Mouse (Mus musculus) myocyte (in vitro differentiated cells): ENCODE measurements around the gene Papss2.

Experiments
- CEBPB ChIP-seq: IDR thresholded peaks from 2 replicates; pipeline ENCODE4 v1.6.1; 2011; ENCODE audit warnings: mild to moderate bottlenecking, moderate library complexity; ENCODE audit not compliant: poor library complexity, insufficient read depth, severe bottlenecking
- E2F4 ChIP-seq: IDR thresholded peaks from one replicate; pipeline ENCODE4 v1.6.1; 2011; ENCODE audit warnings: mild to moderate bottlenecking, control low read depth, moderate library complexity; ENCODE audit not compliant: insufficient read depth
- MAX ChIP-seq: IDR thresholded peaks from one replicate; pipeline ENCODE4 v1.6.1; 2011; ENCODE audit warnings: low read depth, mild to moderate bottlenecking, control low read depth
- MYOD1 ChIP-seq, 3 experiments: IDR thresholded peaks; one replicate each; pipeline ENCODE4 v1.6.1; 2011; ENCODE audit warnings: control low read depth in 2 of 3, low read depth in 2 of 3, mild to moderate bottlenecking in 2 of 3, moderate library complexity in 1 of 3; ENCODE audit not compliant: insufficient read length in 2 of 3, control insufficient read depth in 1 of 3
- MYOG ChIP-seq, 3 experiments: IDR thresholded peaks; one replicate each; pipeline ENCODE4 v1.6.1; 2011; ENCODE audit warnings: control low read depth in 2 of 3, low read depth in 2 of 3, mild to moderate bottlenecking in 2 of 3; ENCODE audit not compliant: insufficient read length in 2 of 3, control insufficient read depth in 1 of 3, insufficient read depth in 1 of 3
- POLR2A ChIP-seq: IDR thresholded peaks from one replicate; pipeline ENCODE4 v1.6.1; 2011; ENCODE audit warnings: low read depth, mild to moderate bottlenecking, control low read depth, moderate library complexity; ENCODE audit not compliant: insufficient read length
- POLR2AphosphoS2 ChIP-seq: IDR thresholded peaks from one replicate; pipeline ENCODE4 v1.6.1; 2011; ENCODE audit warnings: low read depth, control low read depth; ENCODE audit not compliant: insufficient read length
- REST ChIP-seq: IDR thresholded peaks from one replicate; pipeline ENCODE4 v1.6.1; 2011; ENCODE audit warnings: mild to moderate bottlenecking, control low read depth, moderate library complexity; ENCODE audit not compliant: insufficient read depth, insufficient read length
- SRF ChIP-seq: IDR thresholded peaks from one replicate; pipeline ENCODE4 v1.6.1; 2011; ENCODE audit warnings: low read depth; ENCODE audit not compliant: control insufficient read depth, insufficient read length
- TCF12 ChIP-seq: IDR thresholded peaks from one replicate; pipeline ENCODE4 v1.6.1; 2011; ENCODE audit warnings: mild to moderate bottlenecking, control low read depth; ENCODE audit not compliant: poor library complexity, insufficient read depth, severe bottlenecking
- TCF3 ChIP-seq: IDR thresholded peaks from one replicate; pipeline ENCODE4 v1.6.1; 2011; ENCODE audit warnings: low read depth, control low read depth; ENCODE audit not compliant: insufficient read length
- USF1 ChIP-seq: IDR thresholded peaks from one replicate; pipeline ENCODE4 v1.6.1; 2011; ENCODE audit warnings: low read depth, mild to moderate bottlenecking, control low read depth, moderate library complexity

GRCm38 (mm10) chr19:32599006-32599405 is 3.4 kb downstream of the Papss2 start:
- no peak for TF ChIP-seq CEBPB
- no peak for TF ChIP-seq TCF12
- TF ChIP-seq MAX = no peak
- no peak for TF ChIP-seq POLR2A
- no peak for TF ChIP-seq USF1
- TF ChIP-seq E2F4 = no peak
- TF ChIP-seq SRF = no peak
- TF ChIP-seq REST = no peak
- TF ChIP-seq MYOG (IDR thresholded peaks at IDR 0.05; ENCODE audit: control insufficient read depth in 1 of 3, insufficient read depth in 1 of 3, insufficient read length in 2 of 3, low read depth in 2 of 3) = no peak
- TF ChIP-seq MYOD1 (IDR thresholded peaks at IDR 0.05; ENCODE audit: control insufficient read depth in 1 of 3, insufficient read length in 2 of 3, low read depth in 2 of 3) = no peak
- no peak for TF ChIP-seq POLR2AphosphoS2
- no peak for TF ChIP-seq TCF3
